Mouse (Mus musculus) adrenal gland, postnatal 36 days (tissue): Measurements from ENCODE around the gene Rbx1. TPM values are rescaled to one million over a fixed set of nuclear protein-coding genes. Genes with fewer than 3 reads are reported as not detected.

ENCODE experiments used
- DNase-seq, 2 experiments: peaks; one replicate each; pipeline ENCODE4 v3.0.0; 2021; ENCODE audit warnings: mixed read lengths in 1 of 2
- total RNA-seq, 2 experiments: library from RNA; stranded (reverse); gene quantifications; 2 replicates each; pipeline ENCODE4 v1.2.3; 2021

The Rbx1 gene
- total RNA-seq, 2 experiments from 2014 or later: 147 to 151 TPM

- DNase-seq: no peak
Measured at GRCm38 (mm10) chr15:81482966-81483365, 16.9 kb downstream of the Rbx1 start.

- no peak for DNase-seq
Measured at GRCm38 (mm10) chr15:81483691-81484090, 17.6 kb downstream of the Rbx1 start.

- DNase-seq: peak in 1 of 2 experiments; percentile 34
Measured at GRCm38 (mm10) chr15:81485483-81485882, 19.4 kb downstream of the Rbx1 start.

- DNase-seq: no peak
Measured at GRCm38 (mm10) chr15:81503466-81503865, 37.4 kb downstream of the Rbx1 start.

GRCm38 (mm10) chr15:81503995-81504394 lies 37.9 kb downstream of the Rbx1 start:
- DNase-seq: no peak

- DNase-seq: peak; percentile 22 to 45
Measured at GRCm38 (mm10) chr15:81507201-81507600, 41.1 kb downstream of the Rbx1 start.

GRCm38 (mm10) chr15:81510621-81511020 lies 44.5 kb downstream of the Rbx1 start:
- DNase-seq: no peak

GRCm38 (mm10) chr15:81511601-81512261 lies 45.6 kb downstream of the Rbx1 start:
- DNase-seq: peak; percentile 55 to 78

- peak; percentile 88 to 93 for DNase-seq
Measured at GRCm38 (mm10) chr15:81514111-81514971, 48.2 kb downstream of the Rbx1 start.

GRCm38 (mm10) chr15:81515221-81515620 lies 49.1 kb downstream of the Rbx1 start:
- no peak for DNase-seq

- no peak for DNase-seq
Measured at GRCm38 (mm10) chr15:81518031-81518430, 51.9 kb downstream of the Rbx1 start.

- DNase-seq: no peak
Measured at GRCm38 (mm10) chr15:81518761-81519160, 52.7 kb downstream of the Rbx1 start.

- peak; percentile 76 to 87 for DNase-seq
Measured at GRCm38 (mm10) chr15:81522036-81522751, 56.1 kb downstream of the Rbx1 start.

GRCm38 (mm10) chr15:81522761-81523168 lies 56.7 kb downstream of the Rbx1 start:
- DNase-seq: no peak

- peak; percentile 99 to 100 for DNase-seq
Measured at GRCm38 (mm10) chr15:81523169-81523871, 57.2 kb downstream of the Rbx1 start.

GRCm38 (mm10) chr15:81523901-81524300 lies 57.8 kb downstream of the Rbx1 start:
- no peak for DNase-seq

Other genes starting within 250 kb of the Rbx1 start
- under 1 TPM; 0.33 to 0.53 TPM for gene Mchr1, start 230.8 kb upstream of the Rbx1 start, total RNA-seq
- gene Slc25a17, start 105.5 kb upstream of the Rbx1 start, total RNA-seq: 100 to 1,000 TPM in 1 of 2 experiments, 10 to 100 TPM in 1; 79.2 to 106 TPM
- gene St13, start 66.2 kb upstream of the Rbx1 start, total RNA-seq: 100 to 1,000 TPM; 223 to 268 TPM
- gene Xpnpep3, start 66.2 kb upstream of the Rbx1 start, total RNA-seq: 10 to 100 TPM; 24.3 to 26.8 TPM
- gene Dnajb7, start 58.0 kb upstream of the Rbx1 start, total RNA-seq: not detected
- gene Ep300, start 119.1 kb downstream of the Rbx1 start, total RNA-seq: 10 to 100 TPM; 69.0 to 69.7 TPM
- gene L3mbtl2, start 197.6 kb downstream of the Rbx1 start, total RNA-seq: 10 to 100 TPM; 15.5 to 17.7 TPM
- gene Chadl, start 231.0 kb downstream of the Rbx1 start, total RNA-seq: 1 to 10 TPM; 2.4 to 3.3 TPM